Mouse (Mus musculus) hindlimb bud, embryonic 11.5 days (tissue): ENCODE measurements around the gene Igf1.

Experiments
- DNase-seq: peaks from one replicate; pipeline ENCODE4 v3.0.0-alpha.2; 2012; ENCODE audit warnings: low read depth, low spot score; ENCODE audit errors: extremely low spot score

Gene Igf1

DNA sequence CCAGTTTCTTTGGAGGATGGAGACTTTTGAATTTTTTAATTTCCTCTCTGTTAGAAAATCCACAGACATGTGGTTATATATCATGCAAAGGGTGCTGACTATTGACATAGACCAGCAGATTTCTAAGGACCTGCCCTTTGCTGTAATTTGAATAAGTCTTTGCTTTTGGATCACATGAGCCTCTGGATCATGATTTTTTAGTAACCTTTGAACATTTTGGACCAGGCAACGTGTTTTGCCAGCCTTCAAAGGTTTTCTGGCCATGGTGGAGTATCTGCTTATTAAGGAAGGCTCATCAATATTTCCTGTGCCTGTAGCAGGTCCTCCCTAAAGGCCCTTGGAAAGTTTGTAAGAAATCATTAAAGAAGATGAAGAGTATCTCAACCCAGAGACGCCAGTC, 37.3 kb downstream of the Igf1 start:
- no peak for DNase-seq

DNA sequence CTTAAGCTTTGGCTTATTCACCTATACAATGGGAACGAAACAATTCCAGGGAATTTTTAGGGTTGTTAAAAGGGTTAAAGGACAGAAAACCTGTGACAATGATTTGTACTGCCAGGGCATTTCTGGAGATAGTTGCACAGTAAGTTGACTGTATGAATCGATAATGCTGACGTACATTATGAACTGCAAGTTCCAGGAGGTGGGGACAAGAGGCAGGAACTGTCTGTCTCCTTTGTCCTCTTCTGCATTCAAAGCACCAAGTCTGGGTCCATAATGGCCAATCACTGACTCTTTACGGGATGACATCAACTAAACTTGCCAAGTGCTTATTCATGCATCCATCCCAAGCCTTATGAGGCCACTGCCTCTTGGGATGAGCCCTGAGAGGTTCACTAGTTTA, 39.3 kb downstream of the Igf1 start:
- DNase-seq = no peak

GRCm38 (mm10) chr10:87898826-87899225, 40.8 kb downstream of the Igf1 start:
- DNase-seq = peak; percentile 54

DNA sequence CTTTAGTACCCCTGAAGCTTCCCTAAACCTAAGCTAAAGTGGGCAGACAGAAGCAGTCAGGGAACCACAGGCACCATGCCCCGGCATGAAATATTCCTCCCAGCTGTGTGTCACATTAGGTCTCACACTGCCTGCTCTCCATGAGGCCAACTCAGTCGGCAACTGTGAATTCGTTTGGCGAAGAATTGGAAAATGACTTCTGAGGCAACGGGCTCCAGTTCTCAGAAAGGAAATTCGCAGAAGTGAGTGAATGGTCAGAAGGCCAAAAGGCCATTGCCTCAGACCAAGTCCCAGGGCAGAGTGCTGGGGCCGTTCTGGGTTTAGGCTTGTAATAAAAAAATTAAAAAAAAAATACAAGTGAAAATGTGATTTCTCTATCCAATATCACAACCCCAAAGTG, 43.9 kb downstream of the Igf1 start:
- no peak for DNase-seq

- no peak for DNase-seq
Observed at GRCm38 (mm10) chr10:87904324-87904723, 46.3 kb downstream of the Igf1 start.

DNA sequence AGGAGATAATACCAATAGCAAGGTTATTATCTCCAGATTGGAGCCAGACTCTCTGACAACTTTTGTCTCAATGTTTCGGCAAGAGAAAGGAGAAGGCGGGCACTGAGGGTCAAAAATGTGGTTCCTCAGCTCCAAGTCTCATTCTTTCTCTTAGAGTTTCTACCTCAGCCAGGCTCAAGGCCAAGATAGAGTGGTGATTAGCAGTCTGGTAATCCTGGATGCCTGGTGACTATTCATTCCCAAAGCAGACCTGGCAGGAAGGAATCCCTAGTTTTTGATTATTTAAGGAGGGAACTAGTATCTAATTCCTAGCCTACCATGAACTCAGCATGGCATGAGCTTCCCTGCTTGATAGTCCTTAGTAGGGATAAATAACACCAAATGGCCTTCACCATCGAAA, 47.0 kb downstream of the Igf1 start:
- no peak for DNase-seq

GRCm38 (mm10) chr10:87906121-87906520, 48.1 kb downstream of the Igf1 start:
- no peak for DNase-seq

- no peak for DNase-seq
Observed at GRCm38 (mm10) chr10:87906757-87907307, 48.8 kb downstream of the Igf1 start.

DNA sequence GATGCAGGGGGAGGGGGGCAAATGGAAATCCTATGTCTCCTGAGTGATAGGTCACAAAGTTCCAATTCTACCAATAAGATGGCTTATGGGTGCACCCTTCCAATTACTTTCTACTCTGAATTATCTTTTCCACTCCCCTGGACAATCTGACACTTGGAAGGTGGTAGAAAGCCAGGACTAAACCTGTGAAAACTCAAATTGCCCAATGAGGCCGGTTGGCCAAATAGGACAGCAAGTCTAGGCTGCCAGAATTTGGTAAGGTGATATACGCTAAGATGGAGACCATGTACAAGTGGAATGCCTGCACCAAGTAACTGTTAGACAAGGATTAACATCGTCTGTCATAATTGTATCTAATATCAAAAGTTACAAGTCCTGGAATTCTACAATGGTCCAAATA, 55.8 kb downstream of the Igf1 start:
- DNase-seq = no peak

DNA sequence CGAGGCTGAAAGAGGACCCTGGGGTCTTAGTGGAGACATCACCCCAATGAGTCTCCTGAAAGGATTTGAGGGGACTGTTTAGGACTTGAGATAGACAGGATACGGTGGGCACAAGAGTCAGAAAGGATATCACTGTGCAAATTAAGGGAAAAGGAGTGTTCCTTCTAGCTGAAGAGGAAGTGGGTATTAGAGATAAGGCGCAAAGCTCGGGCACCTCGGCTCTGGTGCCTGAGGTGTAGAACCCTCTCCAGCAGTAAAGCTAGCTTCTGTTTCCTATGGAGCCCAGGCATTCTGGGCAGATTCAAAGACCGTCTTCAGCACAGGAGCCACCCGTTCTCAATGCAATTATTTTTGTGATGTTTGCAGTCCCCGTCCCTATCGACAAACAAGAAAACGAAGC, 56.9 kb downstream of the Igf1 start:
- no peak for DNase-seq

DNA sequence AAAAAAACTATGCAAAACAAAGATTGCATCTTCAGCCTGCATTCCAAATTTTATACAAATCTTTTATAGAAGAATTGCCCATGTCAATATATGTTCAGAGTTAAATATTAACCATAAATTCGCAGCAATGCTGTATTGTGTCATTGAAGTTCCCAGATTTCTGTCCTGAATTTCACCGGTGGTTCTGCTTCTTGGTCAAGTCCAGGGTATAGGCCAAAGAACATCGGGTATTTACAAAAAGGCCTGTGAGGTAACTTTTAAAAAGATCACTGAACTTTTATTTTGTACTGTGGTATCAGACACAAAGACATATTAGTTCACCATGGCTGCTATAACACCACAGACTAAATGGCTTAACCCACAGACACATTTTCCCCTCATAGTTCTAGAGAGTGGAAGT, 57.7 kb downstream of the Igf1 start:
- DNase-seq = no peak

DNA sequence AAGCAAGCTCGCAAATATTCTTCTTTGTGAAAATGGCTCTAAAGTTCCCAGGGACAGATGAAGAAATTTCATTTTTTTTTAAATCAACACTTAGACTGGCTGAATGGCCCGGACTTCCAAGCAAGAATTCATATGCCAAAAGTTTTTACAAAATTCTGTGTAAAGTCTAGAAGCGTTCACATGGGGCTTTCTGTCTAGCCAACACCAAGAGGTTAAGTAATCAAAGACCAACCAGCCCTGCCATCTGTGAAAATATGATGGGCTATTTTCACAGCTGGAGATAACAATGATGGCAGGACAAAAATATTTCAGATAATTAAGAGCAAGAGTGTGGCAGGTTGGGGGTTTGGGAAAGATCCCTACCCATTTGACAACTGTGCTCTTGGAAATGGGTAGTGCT, 64.2 kb downstream of the Igf1 start:
- no peak for DNase-seq

DNA sequence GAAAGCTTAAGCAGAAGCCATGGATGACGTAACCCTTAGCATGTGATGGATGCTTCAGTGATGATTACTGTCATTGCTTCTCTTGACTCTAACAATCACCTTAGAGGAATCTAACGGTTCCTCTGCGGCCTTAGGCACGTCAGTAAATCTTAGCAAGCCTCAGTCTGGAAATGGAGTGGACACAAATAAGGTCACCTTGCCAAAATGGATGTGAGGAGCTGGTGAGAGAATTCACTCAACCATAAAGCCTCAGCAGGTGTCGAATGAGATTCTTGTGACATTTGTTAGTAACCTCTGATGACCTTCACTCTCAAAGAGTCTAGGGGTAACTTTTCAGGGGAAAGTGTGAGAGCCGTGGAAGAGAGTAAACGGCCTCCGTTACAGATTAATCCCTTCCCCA, 68.5 kb downstream of the Igf1 start:
- no peak for DNase-seq

- no peak for DNase-seq
Observed at GRCm38 (mm10) chr10:87927131-87927609, 69.1 kb downstream of the Igf1 start.

- DNase-seq = no peak
Observed at GRCm38 (mm10) chr10:87948192-87948591, 90.1 kb downstream of the Igf1 start.

DNA sequence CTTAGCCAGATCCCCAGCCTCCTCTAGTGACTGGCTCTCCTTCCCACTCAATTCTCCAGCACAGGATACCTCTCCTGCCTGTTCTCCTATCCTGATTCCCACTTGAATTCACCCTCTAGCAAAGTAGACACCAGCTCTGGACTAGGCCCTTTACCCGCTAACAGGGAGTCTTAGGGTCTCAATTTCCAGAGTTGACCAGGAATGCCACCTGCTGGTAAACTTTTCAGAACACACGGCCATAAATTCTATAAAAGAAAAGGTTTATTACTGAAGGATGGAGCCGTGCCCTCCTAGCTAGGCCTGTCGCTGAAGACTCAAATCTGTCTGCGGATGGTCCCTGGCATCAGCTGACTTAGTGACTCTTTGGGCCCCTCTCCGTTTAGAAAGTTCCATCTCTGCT, 113.5 kb downstream of the Igf1 start:
- no peak for DNase-seq

DNA sequence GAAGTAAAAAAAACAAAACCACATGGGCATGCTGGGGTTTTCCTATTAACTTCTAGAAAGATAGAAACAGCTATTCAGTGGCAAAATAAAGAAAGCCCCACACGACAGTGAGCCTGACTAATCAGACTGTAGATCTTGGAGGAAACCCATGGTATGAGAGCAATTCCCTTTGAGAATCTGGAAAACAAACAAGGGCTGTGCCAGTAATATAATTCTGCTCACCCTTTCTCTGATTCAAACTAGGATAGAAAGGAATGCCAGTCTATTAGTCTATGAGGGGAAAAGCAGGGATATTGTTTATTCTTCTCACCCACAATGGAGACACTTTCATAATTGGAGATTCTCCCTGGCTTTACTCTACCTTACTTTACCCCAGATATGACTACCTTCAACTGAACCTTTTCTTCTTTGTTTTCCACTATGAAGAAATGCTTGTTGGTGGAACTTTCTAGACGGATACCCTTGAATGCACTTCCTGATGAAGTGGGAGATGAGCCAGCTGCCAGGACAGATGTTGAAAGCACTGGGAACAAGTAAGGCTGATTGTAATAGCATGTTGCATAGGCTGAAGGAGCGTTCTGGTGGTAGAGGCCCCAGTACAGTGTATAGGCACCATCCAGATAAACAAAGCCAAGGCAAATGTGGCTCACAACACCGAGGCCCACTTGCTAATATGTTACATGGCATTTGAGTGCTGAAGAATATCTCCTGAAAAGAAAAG, 116.0 kb downstream of the Igf1 start:
- no peak for DNase-seq

- DNase-seq = no peak
Observed at GRCm38 (mm10) chr10:87985375-87985774, 127.3 kb downstream of the Igf1 start.

GRCm38 (mm10) chr10:87986201-87986600, 128.1 kb downstream of the Igf1 start:
- DNase-seq = no peak
